Mouse (Mus musculus): ENCODE results near the gene Pkp1. TPM values are rescaled to one million over a fixed set of nuclear protein-coding genes. Genes with fewer than 3 reads are reported as not detected.

Pkp1 gene
- total and polyA plus RNA-seq, 3 experiments, result not detected

DNA sequence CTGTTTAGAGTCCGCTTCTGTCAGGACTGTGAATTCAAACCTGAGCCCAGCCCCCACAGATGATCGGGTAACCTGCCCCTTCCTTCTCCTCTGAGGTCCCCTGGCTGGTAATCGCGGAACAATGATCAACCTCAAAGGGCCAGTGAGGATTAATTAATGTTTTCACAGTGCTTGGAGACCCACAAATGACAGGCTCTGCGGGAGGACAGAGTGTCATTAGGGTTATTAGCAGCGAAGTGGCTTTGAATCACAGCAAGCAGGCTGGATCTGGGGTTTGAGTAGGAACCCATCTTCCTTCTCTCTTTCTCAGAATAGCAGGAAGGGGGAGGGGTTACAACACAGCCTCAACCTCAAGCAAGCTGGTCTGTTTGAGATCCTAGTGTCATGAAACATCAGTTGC is 9.6 kb downstream of the Pkp1 start:
- no peak for DNase-seq

DNA sequence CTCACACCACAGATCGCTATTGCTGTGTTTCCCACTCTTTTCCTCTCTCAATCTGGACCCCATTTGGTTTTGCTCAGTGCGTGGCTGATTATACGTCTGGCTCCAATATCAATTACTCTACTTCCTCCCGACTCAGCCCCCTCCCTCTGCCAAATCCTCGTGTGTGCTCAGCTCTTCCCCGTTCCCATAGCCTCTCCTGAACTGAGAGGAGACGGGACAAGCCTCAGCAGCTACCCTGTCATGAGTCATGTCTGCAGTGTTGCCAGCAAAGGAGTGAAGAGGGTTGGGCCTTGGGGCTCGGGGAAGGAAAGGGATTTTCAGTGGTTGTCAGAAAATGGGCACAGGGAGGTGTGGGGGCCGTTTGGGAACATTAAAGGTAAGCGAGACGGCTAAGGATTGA is 12.3 kb downstream of the Pkp1 start:
- no peak for DNase-seq

DNA sequence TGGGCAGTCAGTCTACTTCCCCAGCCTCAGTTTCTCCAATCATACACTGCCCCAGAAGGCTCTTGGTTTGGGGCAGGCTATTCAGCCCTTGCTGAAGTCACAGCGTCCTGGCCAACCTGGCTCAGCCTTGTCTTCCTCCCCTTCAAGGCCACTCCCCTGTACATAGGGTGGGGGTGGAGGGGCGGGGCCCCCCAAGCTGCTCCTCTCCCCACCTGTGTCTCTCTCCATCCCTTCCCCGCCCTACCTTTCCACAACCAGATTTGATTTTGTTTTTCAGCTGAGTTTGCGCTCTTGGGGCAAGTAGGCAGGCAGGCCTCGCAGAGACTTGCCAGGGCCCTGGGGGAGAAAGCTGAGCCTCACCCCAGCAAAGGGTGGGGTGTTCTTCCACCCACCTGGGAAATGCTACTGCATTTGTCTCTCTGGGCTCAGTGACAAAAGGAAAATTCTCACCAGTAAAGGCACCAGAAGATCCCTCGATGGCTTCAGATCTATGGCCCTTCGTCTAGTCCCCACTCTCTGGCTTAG is 19.0 kb downstream of the Pkp1 start:
- DNase-seq, result no peak

DNA sequence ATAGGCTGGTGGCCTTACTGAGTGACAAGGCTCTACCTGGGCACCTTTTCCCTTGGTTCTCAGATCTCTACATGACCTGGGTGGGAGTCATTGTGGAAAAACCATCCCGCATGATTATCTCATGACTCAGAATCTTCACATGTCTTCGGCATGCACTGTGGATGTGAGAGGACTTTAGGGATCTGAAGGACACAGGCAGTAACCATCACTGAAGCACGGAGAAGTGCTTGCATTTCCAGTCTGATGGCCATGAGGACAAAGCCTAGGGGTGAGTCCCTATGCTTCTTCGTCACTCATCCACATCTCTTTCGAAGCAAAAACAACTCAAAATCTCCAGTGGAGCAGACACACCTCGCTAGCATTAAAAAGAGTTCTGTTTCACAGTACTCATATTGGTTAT is 19.7 kb downstream of the Pkp1 start:
- no peak for DNase-seq

DNA sequence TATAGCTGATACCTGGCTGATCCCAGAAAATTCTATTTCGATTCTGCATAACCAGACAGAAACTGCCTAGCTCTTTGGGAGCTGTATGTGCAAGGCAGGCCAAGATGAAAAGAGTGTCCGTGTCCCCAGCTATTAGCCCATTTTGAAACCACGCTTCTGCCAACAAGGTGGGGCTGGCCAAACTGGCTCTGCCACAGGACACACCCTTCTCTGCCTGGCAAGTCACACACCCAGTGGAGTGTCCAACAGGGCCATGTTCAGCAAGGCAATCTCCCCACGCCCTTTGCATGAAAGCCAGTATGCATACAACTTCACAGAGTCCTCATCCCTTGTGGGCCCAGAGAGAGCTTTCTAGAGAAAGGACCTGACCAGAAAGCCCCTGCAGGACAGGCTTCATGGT is 23.6 kb downstream of the Pkp1 start:
- DNase-seq, result no peak

DNA sequence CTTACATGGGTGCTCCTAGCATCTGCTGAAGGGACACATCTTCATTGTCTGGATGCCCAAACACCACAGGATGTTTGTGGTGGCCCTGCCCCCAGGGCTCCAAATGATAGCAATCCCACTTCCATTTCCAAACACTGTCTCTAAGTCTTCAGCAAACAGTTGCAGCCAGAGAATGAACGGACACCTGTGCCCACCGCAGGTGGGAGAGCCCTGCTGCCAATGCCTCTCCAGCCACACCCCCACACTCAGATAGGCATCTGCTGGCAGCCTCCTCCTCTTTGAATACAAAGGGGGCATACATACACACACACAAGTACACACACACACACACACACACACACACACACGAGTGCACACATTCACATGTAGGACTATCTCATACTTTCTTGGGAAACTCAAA is 25.6 kb downstream of the Pkp1 start:
- DNase-seq, result no peak

DNA sequence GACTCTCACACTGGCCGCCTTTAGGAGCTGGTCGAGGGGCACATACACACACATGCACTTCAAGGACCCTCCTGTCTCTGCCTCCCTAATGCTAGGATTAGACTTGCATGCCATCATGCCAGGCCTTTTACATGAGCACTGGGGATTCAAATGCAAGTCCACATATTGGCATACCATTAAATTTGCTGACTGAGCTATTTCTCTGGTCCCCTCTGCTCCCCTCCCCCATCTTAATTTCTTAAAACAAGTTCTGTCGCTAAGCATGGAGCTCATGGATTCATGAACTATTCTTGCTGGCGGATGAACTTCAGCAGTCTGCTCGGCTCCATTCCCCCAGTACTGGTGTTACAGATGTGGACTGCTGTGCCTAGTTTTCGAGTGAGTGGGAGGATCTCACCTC is 26.2 kb downstream of the Pkp1 start:
- no peak for DNase-seq

DNA sequence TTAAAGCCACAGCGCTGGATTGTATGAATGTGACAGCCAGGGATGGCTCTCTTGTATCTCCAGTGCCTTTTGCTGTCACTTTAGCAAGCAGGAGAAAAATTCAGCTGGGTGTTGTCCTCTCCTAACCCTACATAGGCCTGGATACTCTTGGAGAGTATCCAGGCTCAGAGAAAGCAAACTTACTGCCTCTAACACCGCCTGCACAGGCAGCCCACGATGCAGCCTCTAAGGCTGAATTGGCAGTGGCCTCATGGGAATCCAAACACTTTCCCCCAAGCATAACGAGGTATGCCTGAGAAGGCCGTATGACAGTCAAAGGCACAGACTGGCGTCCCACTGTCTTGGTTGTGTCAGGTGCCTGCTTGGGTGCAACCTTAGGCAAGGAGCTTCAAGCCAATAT is 26.8 kb downstream of the Pkp1 start:
- no peak for DNase-seq

DNA sequence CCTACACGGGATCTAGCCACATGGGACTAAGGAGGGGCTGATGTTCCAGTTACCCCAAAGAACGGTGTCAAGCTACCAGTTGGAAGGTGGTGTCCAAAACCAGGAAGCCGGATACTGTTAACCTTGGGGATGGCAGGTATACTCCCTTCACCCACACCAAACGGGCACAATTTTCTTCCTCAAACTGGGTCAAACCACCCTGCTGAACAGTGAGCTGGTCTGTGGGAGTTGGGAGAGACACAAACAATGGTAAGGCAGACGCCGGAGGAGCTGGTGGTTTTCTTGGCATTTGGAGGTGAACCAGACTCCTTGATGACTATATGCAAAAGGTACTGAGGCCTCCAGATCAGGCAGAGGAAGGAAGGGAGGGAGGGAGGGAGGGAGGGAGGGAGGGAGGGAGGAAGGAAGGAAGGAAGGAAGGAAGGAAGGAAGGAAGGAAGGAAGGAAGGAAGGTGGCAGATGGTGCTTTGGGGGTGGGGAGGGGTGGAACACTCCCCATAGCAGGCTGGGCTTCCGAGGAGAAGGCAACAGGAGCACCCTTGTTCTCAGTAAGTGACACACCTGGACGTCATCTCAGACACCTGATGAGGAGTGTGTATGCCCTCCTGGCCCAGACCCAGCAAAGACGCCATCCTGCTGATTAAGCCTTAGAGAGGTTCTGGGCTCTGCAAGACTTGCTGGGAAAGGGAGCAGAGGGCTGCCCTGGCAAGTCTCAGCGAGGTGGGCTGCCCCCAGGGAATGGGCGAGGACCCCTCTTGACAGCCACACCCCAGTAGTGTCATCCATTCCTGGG is 27.4 kb downstream of the Pkp1 start:
- no peak for DNase-seq

DNA sequence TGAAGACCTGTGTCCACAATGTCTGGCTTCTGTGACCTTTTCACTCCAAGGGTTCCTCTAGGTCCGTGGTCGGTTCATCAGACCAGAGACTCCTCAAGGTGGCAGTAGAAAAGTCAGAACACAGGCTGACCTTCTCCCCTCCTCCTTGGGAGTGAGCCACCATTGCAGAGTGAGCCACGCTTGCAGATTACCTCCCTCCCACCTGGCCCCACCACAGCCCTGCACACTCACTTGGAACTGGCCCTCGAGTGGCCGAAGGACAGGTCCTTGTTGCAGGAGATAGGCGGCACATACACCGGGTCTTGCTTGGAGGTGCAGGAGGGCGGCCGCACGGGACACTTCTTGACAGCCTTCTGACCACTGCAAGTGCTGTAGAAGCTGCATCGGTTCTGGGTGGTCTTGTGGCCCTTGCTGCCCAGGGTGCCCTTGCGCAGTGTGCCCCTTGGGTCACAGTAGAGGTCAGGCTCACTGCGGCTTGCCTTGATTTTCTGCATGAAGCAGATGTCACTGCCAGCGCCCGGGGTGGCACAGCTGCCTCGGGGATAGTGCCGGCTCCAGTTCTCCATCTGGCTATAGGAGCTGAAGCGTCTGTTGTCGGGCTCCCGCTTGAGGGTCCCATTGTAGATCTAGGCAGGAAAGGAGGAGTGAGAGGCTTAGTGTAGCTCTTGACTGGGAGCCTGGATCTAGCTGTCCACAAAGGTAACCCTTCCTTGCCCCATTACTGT is 29.4 kb downstream of the Pkp1 start:
- no peak for DNase-seq

DNA sequence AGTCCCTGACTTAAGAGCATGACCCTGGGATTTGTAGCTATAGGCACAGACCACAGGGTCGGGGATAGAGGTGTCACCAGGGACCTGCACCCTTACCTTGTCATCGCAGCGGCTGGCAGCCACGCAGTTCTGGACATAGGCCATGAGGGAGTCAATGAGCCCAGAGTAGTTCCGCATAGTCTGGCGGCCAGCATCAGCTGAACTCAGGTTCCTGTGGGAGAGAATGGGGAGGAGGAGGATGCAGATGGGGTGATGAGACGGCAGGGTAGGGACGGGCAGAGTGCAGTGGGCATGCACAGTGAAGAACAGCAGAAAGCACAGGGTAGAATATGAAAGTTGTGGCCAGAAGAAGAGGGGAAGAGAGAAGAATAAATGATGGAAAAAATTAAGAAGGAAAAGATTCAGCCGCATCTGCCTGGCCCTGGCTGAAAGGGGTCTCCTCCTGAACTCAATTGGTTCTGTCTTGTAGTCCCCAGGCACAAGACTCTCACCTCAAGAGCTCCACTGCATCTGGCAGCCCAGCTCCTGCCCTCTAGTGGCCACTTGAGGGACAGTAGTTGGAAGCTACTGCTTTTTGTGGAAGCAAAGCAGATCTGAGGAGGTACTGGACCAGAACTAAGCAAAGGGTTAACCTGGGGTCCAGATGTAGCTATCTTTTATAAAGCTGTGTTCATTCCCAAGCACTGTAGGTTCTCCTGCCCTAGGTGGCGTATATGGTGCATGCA is 36.5 kb downstream of the Pkp1 start:
- peak; percentile 44 for DNase-seq

DNA sequence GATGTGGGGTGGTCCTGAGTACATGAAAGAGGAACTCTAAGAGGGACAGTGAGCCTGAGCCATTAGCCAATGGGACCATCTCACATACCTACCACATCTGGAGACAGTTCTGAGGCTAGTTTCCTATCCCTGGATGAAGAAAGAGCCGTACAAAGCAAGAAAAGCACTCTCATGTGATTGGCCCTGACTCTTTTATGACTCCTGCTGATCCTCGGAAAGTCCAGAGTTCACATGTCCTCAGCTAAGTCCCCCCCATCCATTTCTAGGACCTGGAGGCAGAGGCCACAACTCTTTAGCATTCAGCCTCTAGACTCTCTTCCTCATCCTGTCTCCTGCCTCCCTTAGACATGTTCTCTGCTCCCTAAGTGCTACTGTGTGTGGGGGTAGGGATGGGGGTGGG is 41.8 kb downstream of the Pkp1 start:
- DNase-seq, result no peak

DNA sequence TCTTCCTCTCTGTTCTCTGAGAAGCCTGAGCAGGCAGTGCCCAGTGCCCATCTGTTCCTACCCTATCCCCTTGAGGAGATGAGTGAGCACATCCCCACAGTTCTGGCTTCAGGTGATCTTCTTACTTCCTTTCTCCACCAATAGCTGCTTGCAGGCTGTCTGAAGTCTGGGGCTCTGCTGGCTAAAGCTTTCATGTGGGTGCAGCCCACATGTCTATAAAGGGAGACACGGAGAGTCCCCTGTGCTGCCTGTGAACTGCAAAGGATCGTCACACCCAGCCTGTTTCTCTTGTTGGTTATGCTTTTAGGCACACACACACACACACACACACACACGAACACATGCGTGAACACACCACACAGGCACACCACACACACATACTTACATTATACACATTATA is 46.0 kb downstream of the Pkp1 start:
- DNase-seq, result no peak

DNA sequence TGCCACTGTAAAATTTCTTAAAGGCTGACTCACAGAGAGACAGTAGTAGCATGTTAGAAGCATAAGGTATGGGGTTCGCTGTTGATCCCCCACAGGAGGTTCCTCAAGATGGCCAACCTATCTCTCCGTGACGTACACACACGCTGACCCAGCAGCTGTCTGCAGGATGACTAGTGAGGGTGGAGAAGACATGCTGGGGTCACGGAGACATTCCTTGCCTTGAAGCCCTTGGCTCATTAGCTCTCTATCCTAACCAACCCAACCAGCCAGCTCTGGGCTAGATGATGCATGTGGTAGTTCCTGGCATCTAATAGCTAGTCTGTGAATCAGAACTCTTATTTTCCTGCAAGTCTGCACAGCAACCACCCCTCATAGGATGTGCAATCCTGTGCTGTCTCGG is 50.4 kb downstream of the Pkp1 start:
- no peak for DNase-seq

DNA sequence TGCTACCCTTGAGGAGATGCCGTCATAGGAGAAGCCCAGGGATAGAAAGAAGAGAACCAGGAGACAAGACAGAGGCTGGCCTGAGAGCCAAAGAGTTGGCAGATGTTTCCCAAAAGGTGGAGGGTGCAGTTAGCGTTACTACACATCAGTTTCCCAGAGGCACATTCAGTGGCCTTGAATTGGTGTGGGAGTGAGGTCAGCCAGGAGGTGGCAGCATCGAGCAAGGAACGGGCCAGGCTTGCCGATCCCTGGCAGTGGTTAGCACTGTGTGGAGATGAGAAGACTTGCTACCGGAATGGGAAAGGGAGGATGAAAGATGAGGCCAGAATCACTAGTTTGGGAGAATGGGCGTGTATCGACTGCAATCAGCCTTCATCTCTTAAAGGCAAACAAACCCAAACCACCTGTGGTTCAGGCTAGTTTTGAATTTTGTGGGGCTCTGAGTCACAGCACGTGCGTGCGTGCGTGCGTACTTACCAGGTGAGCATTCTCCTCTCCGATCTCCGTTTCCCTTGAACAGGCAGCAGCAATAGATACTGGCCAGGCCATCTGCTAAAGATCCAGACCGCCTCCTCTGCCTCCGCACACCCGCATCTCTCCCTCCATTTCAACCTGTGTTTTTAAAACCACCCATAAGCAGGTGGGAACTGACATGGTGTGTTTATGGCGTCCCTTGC is 53.4 kb downstream of the Pkp1 start:
- DNase-seq, result peak; percentile 81

DNA sequence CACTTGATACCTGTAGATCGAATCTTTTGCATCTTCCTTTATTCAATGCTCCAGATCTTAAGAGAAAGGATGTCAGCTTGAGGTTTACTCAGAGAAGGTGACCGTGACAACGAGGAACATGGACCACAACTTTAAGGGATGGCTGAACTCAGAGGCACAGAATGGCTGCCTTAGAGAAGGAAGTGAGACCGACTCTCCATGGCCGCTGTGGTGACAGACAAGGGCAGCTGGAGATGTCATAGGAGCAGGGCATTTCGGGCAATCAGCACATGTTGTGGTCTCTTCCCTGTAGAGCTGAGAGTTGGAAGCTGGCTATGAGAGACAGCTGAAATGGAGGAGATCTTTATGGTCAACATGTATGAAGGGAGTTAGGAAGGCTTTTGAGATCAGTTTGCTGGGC is 54.2 kb downstream of the Pkp1 start:
- no peak for DNase-seq

DNA sequence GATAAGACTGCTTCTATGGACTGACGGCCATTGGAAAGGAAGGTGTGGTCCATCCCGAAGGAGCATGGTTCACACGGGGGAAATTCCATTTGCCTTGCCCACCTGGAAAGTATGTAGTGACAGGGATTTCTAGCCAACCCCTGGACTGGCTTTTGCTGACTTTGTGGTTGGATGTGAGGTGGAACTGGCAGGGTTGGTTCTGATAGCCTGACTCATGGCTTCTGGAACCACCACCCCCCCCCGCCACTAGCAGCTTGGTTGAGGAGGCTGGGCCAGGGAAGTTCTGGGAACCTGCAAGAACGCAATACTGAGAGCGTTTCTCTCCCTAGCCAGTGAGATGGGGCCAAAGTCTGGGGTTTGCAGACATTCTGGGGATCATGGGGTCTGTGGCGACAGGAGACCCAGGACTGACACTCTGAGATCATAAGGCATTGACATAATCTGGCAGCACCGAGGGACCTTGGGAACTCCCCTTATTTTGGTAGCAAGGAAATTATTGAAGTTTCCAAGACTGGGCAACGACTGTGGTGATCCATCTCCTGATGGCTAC is 55.1 kb downstream of the Pkp1 start:
- DNase-seq, result no peak

DNA sequence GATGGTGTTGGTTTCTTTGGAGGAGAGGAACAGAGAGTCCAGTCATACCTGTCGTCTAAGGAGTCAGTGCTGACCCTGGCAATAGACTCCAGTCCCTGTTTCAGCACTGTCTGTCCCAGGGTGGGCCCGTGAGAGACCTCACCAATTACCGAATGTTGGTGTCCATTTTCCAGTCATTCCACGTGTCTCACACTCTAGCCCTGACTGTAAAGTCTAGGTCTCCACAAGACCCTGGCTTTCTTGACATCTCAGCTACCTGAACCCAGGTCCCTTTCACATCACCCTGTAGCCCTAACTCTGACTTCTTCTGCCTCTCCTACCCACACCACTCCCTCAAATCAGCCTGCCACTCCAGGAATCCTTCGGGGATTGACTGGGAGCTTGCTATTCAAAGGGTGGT is 56.4 kb downstream of the Pkp1 start:
- DNase-seq, result no peak

DNA sequence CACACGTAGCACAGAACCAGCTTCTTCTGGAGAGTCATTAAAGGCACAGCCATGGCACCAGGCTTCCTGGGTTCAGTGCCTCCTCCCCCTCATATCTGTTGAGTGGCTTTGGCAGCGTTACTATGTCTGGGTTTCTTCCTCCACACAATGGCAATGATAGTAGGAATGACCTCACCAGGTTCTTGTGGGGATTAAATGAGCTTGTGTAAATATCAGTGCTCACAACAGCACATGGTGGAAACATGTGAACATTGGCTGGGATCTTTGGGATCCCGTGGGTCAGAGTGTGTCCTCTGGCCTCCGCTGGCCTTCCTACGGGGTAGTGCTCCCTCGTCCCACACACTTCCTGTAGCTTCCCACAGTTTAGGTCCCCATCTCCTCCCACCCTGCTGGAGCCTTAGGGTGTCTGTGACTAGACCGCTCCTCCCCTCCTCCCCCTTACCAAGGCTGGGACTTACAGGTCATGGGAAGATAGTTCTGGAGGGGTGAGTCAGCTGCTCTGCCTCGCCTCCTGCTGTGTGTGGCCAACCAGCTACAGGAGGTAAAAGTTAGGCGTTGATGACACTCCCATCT is 56.9 kb downstream of the Pkp1 start:
- peak; percentile 55 for DNase-seq

DNA sequence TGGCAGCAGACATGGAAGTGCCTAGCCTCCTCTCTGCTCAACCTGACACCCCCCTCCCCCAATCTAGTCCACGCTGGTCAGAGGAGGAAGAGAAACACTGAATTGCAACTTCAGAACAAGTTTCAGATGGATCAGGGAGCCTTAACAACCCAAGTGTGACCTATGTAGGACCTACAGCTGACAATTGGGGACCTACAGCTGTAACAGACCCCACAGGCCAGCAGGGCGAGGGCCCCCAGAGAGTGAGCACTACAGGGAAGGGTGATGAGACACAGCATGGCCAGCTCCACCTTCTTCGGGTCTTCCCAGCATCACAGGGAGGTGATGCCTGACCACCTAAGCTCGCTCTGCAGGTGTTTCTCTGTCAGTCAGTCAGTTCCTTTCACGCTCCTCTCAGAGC is 57.9 kb downstream of the Pkp1 start:
- DNase-seq, result no peak

DNA sequence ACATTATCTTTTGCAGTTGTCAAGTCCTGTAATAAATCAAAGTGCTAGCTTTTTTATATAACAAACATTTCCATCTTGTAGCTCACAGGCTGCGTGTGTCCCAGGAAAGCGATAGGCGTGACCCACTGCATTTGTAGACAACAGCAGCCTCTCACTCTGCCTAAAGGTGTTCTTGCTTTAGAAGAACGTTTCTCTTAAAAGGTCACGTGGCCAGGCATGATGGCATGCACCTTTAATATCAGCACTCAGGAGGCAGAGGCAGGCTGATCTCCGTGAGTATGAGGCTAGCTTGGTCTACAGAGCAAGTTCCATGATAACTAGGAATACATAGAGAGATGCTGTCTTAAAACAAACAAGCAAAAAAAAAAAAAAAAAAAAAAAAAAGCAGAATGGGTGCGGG is 60.5 kb downstream of the Pkp1 start:
- no peak for DNase-seq
